Mouse (Mus musculus) limb, embryonic 10.5 days (tissue): Measurements from ENCODE around the gene Aars2. TPM values are rescaled to one million over a fixed set of nuclear protein-coding genes. Genes with fewer than 3 reads are reported as not detected.
A peak's percentile ranks its signal among the peaks of the same experiment; 100 is the strongest.

Source experiments
- DNase-seq: peaks from one replicate; pipeline ENCODE4 v3.0.0-alpha.2; 2017; ENCODE audit warnings: low spot score
- H3K27ac ChIP-seq: fragments of 300-500 bp; sonication (generic); 2 replicates; pipeline ENCODE4 v1.5.1; 2016; ENCODE audit warnings: mild to moderate bottlenecking
- H3K27me3 ChIP-seq: fragments of 300-500 bp; sonication (generic); 2 replicates; pipeline ENCODE4 v1.6.1; 2016; ENCODE audit warnings: low read depth, mild to moderate bottlenecking; ENCODE audit not compliant: poor library complexity, severe bottlenecking
- H3K36me3 ChIP-seq: fragments of 300-500 bp; sonication (generic); 2 replicates; pipeline ENCODE4 v1.6.1; 2016; ENCODE audit warnings: mild to moderate bottlenecking, moderate library complexity
- H3K4me1 ChIP-seq: fragments of 300-500 bp; sonication (generic); 2 replicates; pipeline ENCODE4 v1.6.1; 2016
- H3K4me3 ChIP-seq: fragments of 300-500 bp; sonication (generic); 2 replicates; pipeline ENCODE4 v1.5.1; 2016; ENCODE audit warnings: mild to moderate bottlenecking, moderate library complexity
- H3K9me3 ChIP-seq: fragments of 300-500 bp; sonication (generic); replicated peaks from 2 replicates; pipeline ENCODE4 v1.6.1; 2016; ENCODE audit warnings: mild to moderate bottlenecking
- WGBS: fragments of 180-500 bp; shearing (Covaris S2); methylation state at CpG from one replicate; pipeline ENCODE4 v1.1.7; 2016; 5-methylcytosine and 5-hydroxymethylcytosine counted together
- polyA plus RNA-seq: library from polyadenylated mRNA; unstranded; fragments of >200 nt; fragmentation: Nextera tagmentation; extraction: Ambion mirVana; gene quantifications from 2 replicates; pipeline ENCODE4 v1.2.1, GENCODE M21; 2016

Aars2 gene
- polyA plus RNA-seq, 1 experiment from 2014 or later: 32.2 TPM

GRCm38 (mm10) chr17:45548541-45549512 is 42.2 kb downstream of the Aars2 start:
- 3% methylated on average over 57 of the region's 68 CpGs for WGBS
- Histone ChIP-seq H3K4me3 (peak overlapping the region; percentile 96), H3K36me3 (peaks cover 14% of the 10 kb centered on the region), H3K27me3 (peaks cover 80% of the 10 kb centered on the region), H3K27ac (peak overlapping the region; percentile 98), H3K4me1 (peaks cover 54% of the 10 kb centered on the region), H3K9me3 (no peaks in the 10 kb centered on the region)
- DNase-seq: peak; percentile 84

- under 1% methylated on average over 19 of the region's 29 CpGs for WGBS
- H3K4me1 ChIP-seq: peaks cover 45% of the 10 kb centered on the region
- peak within 1 kb of the TSS; percentile 96 for H3K4me3 ChIP-seq
- H3K27ac ChIP-seq: peak within 1 kb of the TSS; percentile 98
- H3K36me3 ChIP-seq: peaks cover 10% of the 10 kb centered on the region
- H3K9me3 ChIP-seq: no peaks in the 10 kb centered on the region
- peaks cover 78% of the 10 kb centered on the region for H3K27me3 ChIP-seq
- peak; percentile 83 for DNase-seq
Measured at GRCm38 (mm10) chr17:45549617-45550181, 43.1 kb downstream of the Aars2 start, which contains the start of gene Tmem151b. Gene Tmem151b, minus strand, starts transcription at chr17:45549677.

- peak overlapping the region; percentile 98; the same call in 1 of the 2 replicates for H3K27ac ChIP-seq
- peak overlapping the region; percentile 96 for H3K4me3 ChIP-seq
- peak; percentile 31 for DNase-seq
- H3K9me3 ChIP-seq: no peaks in the 10 kb centered on the region
- WGBS: 42% methylated on average over 5 of the region's 5 CpGs
- peaks cover 73% of the 10 kb centered on the region for H3K27me3 ChIP-seq
- peaks cover 7% of the 10 kb centered on the region for H3K36me3 ChIP-seq
- H3K4me1 ChIP-seq: peaks cover 45% of the 10 kb centered on the region
Measured at GRCm38 (mm10) chr17:45550253-45550652, 43.6 kb downstream of the Aars2 start.

- Histone ChIP-seq H3K4me1 (peaks cover 49% of the 10 kb centered on the region), H3K9me3 (no peaks in the 10 kb centered on the region), H3K27ac (no peak overlapping the region), H3K36me3 (peaks cover 7% of the 10 kb centered on the region), H3K27me3 (peaks cover 70% of the 10 kb centered on the region), H3K4me3 (no peak overlapping the region)
- WGBS: 41% methylated on average over 7 of the region's 7 CpGs
- DNase-seq: no peak
Measured at GRCm38 (mm10) chr17:45551249-45551796, 44.7 kb downstream of the Aars2 start.

- WGBS: 6% methylated on average over 8 of the region's 8 CpGs
- H3K27me3 ChIP-seq: peaks cover 70% of the 10 kb centered on the region
- no peaks in the 10 kb centered on the region for H3K9me3 ChIP-seq
- peak; percentile 82 for DNase-seq
- peaks cover 1% of the 10 kb centered on the region for H3K36me3 ChIP-seq
- H3K4me3 ChIP-seq: 0 out of 2 replicates have a peak overlapping the region, but pooled peaks have one; percentile 1
- peaks cover 52% of the 10 kb centered on the region for H3K4me1 ChIP-seq
- no peak overlapping the region for H3K27ac ChIP-seq
Measured at GRCm38 (mm10) chr17:45551816-45552451, 45.3 kb downstream of the Aars2 start.

- no peaks in the 10 kb centered on the region for H3K9me3 ChIP-seq
- H3K4me3 ChIP-seq: no peak overlapping the region
- no peak overlapping the region for H3K27ac ChIP-seq
- 92% methylated on average over 3 of the region's 3 CpGs for WGBS
- H3K4me1 ChIP-seq: peaks cover 61% of the 10 kb centered on the region
- no peak for DNase-seq
- H3K36me3 ChIP-seq: no peaks in the 10 kb centered on the region
- H3K27me3 ChIP-seq: peaks cover 69% of the 10 kb centered on the region
Measured at GRCm38 (mm10) chr17:45553065-45553464, 46.4 kb downstream of the Aars2 start.

GRCm38 (mm10) chr17:45554420-45554819 is 47.8 kb downstream of the Aars2 start:
- Histone ChIP-seq H3K27me3 (peaks cover 58% of the 10 kb centered on the region), H3K9me3 (no peaks in the 10 kb centered on the region), H3K27ac (no peak overlapping the region), H3K36me3 (no peaks in the 10 kb centered on the region), H3K4me3 (no peak overlapping the region), H3K4me1 (peaks cover 59% of the 10 kb centered on the region)
- no peak for DNase-seq
- WGBS: 25% methylated on average over 1 of the region's 1 CpGs

GRCm38 (mm10) chr17:45555452-45556106 is 48.9 kb downstream of the Aars2 start, which contains the start of gene Nfkbie:
Gene Nfkbie, plus strand, starts transcription at chr17:45555703.
- Histone ChIP-seq H3K4me1 (peaks cover 49% of the 10 kb centered on the region), H3K27ac (peak within 1 kb of the TSS; percentile 56; the same call in 1 of the 2 replicates)

GRCm38 (mm10) chr17:45556107-45556489 is 49.5 kb downstream of the Aars2 start:
- Histone ChIP-seq H3K9me3 (no peaks in the 10 kb centered on the region), H3K36me3 (no peaks in the 10 kb centered on the region), H3K27ac (peak overlapping the region; percentile 56; the same call in 1 of the 2 replicates), H3K27me3 (peaks cover 47% of the 10 kb centered on the region), H3K4me1 (peaks cover 49% of the 10 kb centered on the region), H3K4me3 (peak overlapping the region; percentile 68)
- DNase-seq: no peak
- WGBS: 3% methylated on average over 14 of the region's 14 CpGs

More at GRCm38 (mm10) chr17:45555452-45556106, 48.9 kb downstream of the Aars2 start, which contains the start of gene Nfkbie:
- under 1% methylated on average over 45 of the region's 45 CpGs for WGBS
- no peaks in the 10 kb centered on the region for H3K9me3 ChIP-seq
- H3K4me3 ChIP-seq: peak within 1 kb of the TSS; percentile 68
- peak; percentile 100 for DNase-seq
- H3K36me3 ChIP-seq: no peaks in the 10 kb centered on the region
- H3K27me3 ChIP-seq: peaks cover 52% of the 10 kb centered on the region

- H3K36me3 ChIP-seq: no peaks in the 10 kb centered on the region
- H3K4me1 ChIP-seq: peaks cover 49% of the 10 kb centered on the region
- 75% methylated on average over 3 of the region's 3 CpGs for WGBS
- no peak for DNase-seq
- no peak overlapping the region for H3K27ac ChIP-seq
- H3K4me3 ChIP-seq: peak overlapping the region; percentile 68
- H3K9me3 ChIP-seq: no peaks in the 10 kb centered on the region
- H3K27me3 ChIP-seq: peaks cover 43% of the 10 kb centered on the region
Measured at GRCm38 (mm10) chr17:45556514-45557245, 50.0 kb downstream of the Aars2 start.

GRCm38 (mm10) chr17:45557246-45557824 is 50.7 kb downstream of the Aars2 start:
- DNase-seq: no peak
- peak overlapping the region; percentile 11; the same call in 1 of the 2 replicates for H3K4me3 ChIP-seq
- H3K27ac ChIP-seq: no peak overlapping the region
- peaks cover 43% of the 10 kb centered on the region for H3K27me3 ChIP-seq
- H3K9me3 ChIP-seq: no peaks in the 10 kb centered on the region
- H3K4me1 ChIP-seq: peaks cover 45% of the 10 kb centered on the region
- H3K36me3 ChIP-seq: no peaks in the 10 kb centered on the region
- WGBS: 76% methylated on average over 5 of the region's 7 CpGs
